Mouse (Mus musculus) spleen, adult 2 months (tissue): ENCODE results near the gene Olfr543. TPM values are rescaled to one million over a fixed set of nuclear protein-coding genes. Genes with fewer than 3 reads are reported as not detected.

Experiments used
- DNase-seq, 2 experiments: peaks; one replicate each; pipeline versions ENCODE4 v3.0.0 to v3.0.0-alpha.2; 2012 to 2021; ENCODE audit warnings: low spot score in 2 of 2, low read depth in 1 of 2
- H3K27ac ChIP-seq: fragments of 200-500 bp; 2 replicates; pipeline ENCODE4 v1.5.1; 2012; ENCODE audit warnings: low read length, inconsistent platforms; ENCODE audit not compliant: insufficient read depth
- H3K27me3 ChIP-seq: fragments of 200-500 bp; 2 replicates; pipeline ENCODE4 v1.6.1; 2012; ENCODE audit warnings: mild to moderate bottlenecking, moderate library complexity, low read length, inconsistent platforms; ENCODE audit not compliant: control insufficient read depth, insufficient read depth
- H3K36me3 ChIP-seq: fragments of 200-500 bp; 2 replicates; pipeline ENCODE4 v1.6.1; 2012; ENCODE audit warnings: mild to moderate bottlenecking, low read length, inconsistent platforms; ENCODE audit not compliant: control insufficient read depth, insufficient read depth
- H3K4me1 ChIP-seq: fragments of 200-500 bp; 2 replicates; pipeline ENCODE4 v1.6.1; 2011; ENCODE audit warnings: inconsistent platforms; ENCODE audit not compliant: control insufficient read depth, insufficient read depth, insufficient read length
- H3K4me3 ChIP-seq: fragments of 200-500 bp; 2 replicates; pipeline ENCODE4 v1.5.1; 2011; ENCODE audit warnings: mild to moderate bottlenecking, inconsistent platforms; ENCODE audit not compliant: insufficient read depth, insufficient read length; ENCODE audit errors: extremely low read depth
- CTCF ChIP-seq: fragments of 200-500 bp; IDR thresholded peaks from 2 replicates; pipeline ENCODE4 v1.5.1; 2011; ENCODE audit warnings: mild to moderate bottlenecking, inconsistent platforms; ENCODE audit not compliant: insufficient read depth, insufficient read length, insufficient replicate concordance; ENCODE audit errors: extremely low read depth
- POLR2A ChIP-seq: fragments of 200-500 bp; IDR thresholded peaks from 2 replicates; pipeline ENCODE4 v1.6.1; 2011; ENCODE audit warnings: low read depth, low read length, inconsistent platforms
- WGBS: fragments of 180-500 bp; shearing (Covaris S2); methylation state at CpG from one replicate; pipeline ENCODE4 v1.1.7; 2018; 5-methylcytosine and 5-hydroxymethylcytosine counted together
- polyA plus RNA-seq: library from polyadenylated mRNA; depleted of rRNA; stranded (reverse); fragments of >200 nt; gene quantifications from 2 replicates; pipeline ENCODE4 v1.2.3, GENCODE M21; 2012

The Olfr543 gene
- polyA plus RNA-seq, 1 experiment = not detected

GRCm38 (mm10) chr7:102477377-102477776, 4.1 kb downstream of the Olfr543 start:
- 94% methylated on average over 11 of the region's 11 CpGs for WGBS
- TF ChIP-seq CTCF (no peak), POLR2A (no peak)
- no peak overlapping the region for H3K4me3 ChIP-seq
- DNase-seq = no peak
- no peaks in the 10 kb centered on the region for H3K36me3 ChIP-seq
- no peaks in the 10 kb centered on the region for H3K27me3 ChIP-seq
- no peak overlapping the region for H3K27ac ChIP-seq
- H3K4me1 ChIP-seq = no peaks in the 10 kb centered on the region

- no peak overlapping the region for H3K4me3 ChIP-seq
- H3K36me3 ChIP-seq = no peaks in the 10 kb centered on the region
- no peaks in the 10 kb centered on the region for H3K27me3 ChIP-seq
- H3K27ac ChIP-seq = no peak overlapping the region
- no peaks in the 10 kb centered on the region for H3K4me1 ChIP-seq
- no peak for DNase-seq
- WGBS = 96% methylated on average over 5 of the region's 5 CpGs
- TF ChIP-seq POLR2A (no peak), CTCF (no peak)
Measured at GRCm38 (mm10) chr7:102476601-102477000, 4.9 kb downstream of the Olfr543 start.

- Histone ChIP-seq H3K4me1 (no peaks in the 10 kb centered on the region), H3K27ac (no peak overlapping the region), H3K4me3 (no peak overlapping the region), H3K36me3 (peaks cover 7% of the 10 kb centered on the region), H3K27me3 (no peaks in the 10 kb centered on the region)
- WGBS = 76% methylated on average over 5 of the region's 5 CpGs
- DNase-seq = no peak
- TF ChIP-seq CTCF (no peak), POLR2A (no peak)
Measured at GRCm38 (mm10) chr7:102472675-102473074, 8.8 kb downstream of the Olfr543 start.

GRCm38 (mm10) chr7:102467566-102467965, 13.9 kb downstream of the Olfr543 start:
- Histone ChIP-seq H3K27ac (no peak overlapping the region), H3K4me3 (no peak overlapping the region), H3K27me3 (no peaks in the 10 kb centered on the region), H3K36me3 (peaks cover 36% of the 10 kb centered on the region), H3K4me1 (no peaks in the 10 kb centered on the region)
- WGBS = 94% methylated on average over 8 of the region's 8 CpGs
- TF ChIP-seq CTCF (no peak), POLR2A (no peak)
- DNase-seq = no peak

GRCm38 (mm10) chr7:102458618-102459380, 22.7 kb downstream of the Olfr543 start:
- Histone ChIP-seq H3K27ac (peak overlapping the region; percentile 23; the same call in 1 of the 2 replicates), H3K27me3 (no peaks in the 10 kb centered on the region), H3K4me1 (peaks cover 2% of the 10 kb centered on the region; the same call in 1 of the 2 replicates), H3K36me3 (peaks cover 30% of the 10 kb centered on the region), H3K4me3 (no peak overlapping the region)
- peak in 1 of 2 experiments; percentile 28 for DNase-seq
- WGBS = 40% methylated on average over 5 of the region's 5 CpGs
- TF ChIP-seq CTCF = no peak
- no peak for TF ChIP-seq POLR2A

GRCm38 (mm10) chr7:102446438-102446837, 35.0 kb downstream of the Olfr543 start:
- H3K36me3 ChIP-seq = peaks cover 20% of the 10 kb centered on the region

GRCm38 (mm10) chr7:102444301-102444700, 37.2 kb downstream of the Olfr543 start:
- no peaks in the 10 kb centered on the region for H3K4me1 ChIP-seq
- peak overlapping the region; percentile 18; the same call in 1 of the 2 replicates for H3K4me3 ChIP-seq
- 82% methylated on average over 2 of the region's 2 CpGs for WGBS
- no peaks in the 10 kb centered on the region for H3K27me3 ChIP-seq
- no peak overlapping the region for H3K27ac ChIP-seq
- no peak for DNase-seq
- peaks cover 13% of the 10 kb centered on the region for H3K36me3 ChIP-seq
- TF ChIP-seq POLR2A (no peak), CTCF (no peak)

More at GRCm38 (mm10) chr7:102446438-102446837, 35.0 kb downstream of the Olfr543 start:
- 94% methylated on average over 9 of the region's 9 CpGs for WGBS
- no peak for DNase-seq
- Histone ChIP-seq H3K27me3 (no peaks in the 10 kb centered on the region), H3K4me1 (no peaks in the 10 kb centered on the region), H3K4me3 (no peak overlapping the region), H3K27ac (no peak overlapping the region)
- TF ChIP-seq POLR2A (no peak), CTCF (no peak)
